Mouse (Mus musculus) heart, adult 2 months (tissue): ENCODE measurements around the gene Mrps18b.

Source experiments
- CTCF ChIP-seq: fragments of 200-600 bp; IDR thresholded peaks from 2 replicates; pipeline ENCODE4 v1.8.1; 2022; ENCODE audit warnings: antibody characterized with exemption, mild to moderate bottlenecking, moderate library complexity
- EP300 ChIP-seq: fragments of 200-500 bp; IDR thresholded peaks from 2 replicates; pipeline ENCODE4 v1.6.1; 2011; ENCODE audit warnings: low read depth, low read length, control low read depth; ENCODE audit not compliant: insufficient read depth
- POLR2A ChIP-seq: fragments of 200-500 bp; IDR thresholded peaks from 2 replicates; pipeline ENCODE4 v1.6.1; 2011; ENCODE audit warnings: mild to moderate bottlenecking, low read depth, low read length, control low read depth; ENCODE audit not compliant: insufficient read depth

GRCm38 (mm10) chr17:35868961-35869345 is 47.2 kb downstream of the Mrps18b start:
- TF ChIP-seq POLR2A (no peak), CTCF (no peak), EP300 (no peak)
